Comparison of ENCODE assay signal across 9 mouse cellular contexts in genomic region chr11:118417496-118417895, GRCm38 (mm10). TPM values are rescaled to one million over a fixed set of nuclear protein-coding genes. Genes with fewer than 3 reads are reported as not detected.
A peak's percentile ranks its signal among the peaks of the same experiment; 100 is the strongest.
DNase-seq lines count a peak whose midpoint lies in the region; ATAC-seq and TF ChIP-seq lines count a peak whose summit lies in the region.
"Had no signal": no experiment of that assay in that cellular context is flagged by ENCODE, and none has a peak within 500 bp of the region (broad histone marks: within the 10 kb centered on the region; RNA-seq: fewer than 3 reads in every experiment).

No protein-coding gene starts in this region.

- peaks cover 45% of the 10 kb centered on the region for H3K4me1 ChIP-seq in cerebellum, adult 2 months (ENCODE audit: control insufficient read depth, insufficient read depth, low read length)
- H3K4me1 ChIP-seq in liver, embryonic 11.5 days (replicated peaks; ENCODE audit: control insufficient read depth, insufficient read depth, low read length) = peaks cover 9% of the 10 kb centered on the region
- peaks cover 26% of the 10 kb centered on the region for H3K4me1 ChIP-seq in limb, embryonic 13.5 days
- peaks cover 35% of the 10 kb centered on the region for H3K4me1 ChIP-seq in small intestine, adult 2 months (ENCODE audit: control insufficient read depth, insufficient read depth, insufficient read length, low read length)

- peak overlapping the region; percentile 82 for H3K9ac ChIP-seq in liver, embryonic 11.5 days (ENCODE audit: low read depth, low read length)
- peak overlapping the region; percentile 98 for H3K9ac ChIP-seq in limb, embryonic 13.5 days

- no peak for DNase-seq in cerebellum, adult 2 months
- no peak for DNase-seq in cerebellum, postnatal 14 days
- no peak for DNase-seq in liver, embryonic 11.5 days (ENCODE audit: low spot score)
- no peak for DNase-seq in liver
- DNase-seq in left cerebral cortex, postnatal 4 days = no peak
- DNase-seq in right cerebral cortex, postnatal 36 days (ENCODE audit: low spot score in 2 of 2) = no peak

- peak overlapping the region; percentile 74 for H3K4me2 ChIP-seq in liver, embryonic 11.5 days
- peak overlapping the region; percentile 82 for H3K4me2 ChIP-seq in limb, embryonic 13.5 days (replicated peaks)

- TF ChIP-seq POLR2A in cerebellum, adult 2 months (IDR thresholded peaks at IDR 0.05; ENCODE audit: borderline replicate concordance, insufficient read depth, low read length) = no peak
- no peak for TF ChIP-seq POLR2A in small intestine, adult 2 months (IDR thresholded peaks at IDR 0.05; ENCODE audit: low read depth, low read length)

- ATAC-seq in liver, embryonic 11.5 days (replicated peaks; ENCODE audit: low FRiP score) = no peak
- ATAC-seq in limb, embryonic 13.5 days (ENCODE audit: low FRiP score, low read depth) = no peak
- ATAC-seq: activated CD4-positive, CD25-positive, alpha-beta regulatory T cell, adult 4 months had no signal

- no peaks in the 10 kb centered on the region for H3K9me3 ChIP-seq in liver, embryonic 11.5 days (ENCODE audit: control insufficient read depth, low read length)
- no peaks in the 10 kb centered on the region for H3K9me3 ChIP-seq in limb, embryonic 13.5 days

- no peak overlapping the region for H3K27ac ChIP-seq in cerebellum, adult 2 months (ENCODE audit: insufficient read depth, low read length)
- H3K27ac ChIP-seq in liver, embryonic 11.5 days (ENCODE audit: low read depth, low read length) = no peak overlapping the region
- no peak overlapping the region for H3K27ac ChIP-seq in limb, embryonic 13.5 days
- peak overlapping the region; percentile 94 for H3K27ac ChIP-seq in small intestine, adult 2 months (ENCODE audit: insufficient read depth, low read depth, low read length)

- intact Hi-C loops in left cerebral cortex, postnatal 4 days (cut with DNase I) = no loop called here

- peak overlapping the region; percentile 33 for H3K4me3 ChIP-seq in cerebellum, adult 2 months (replicated peaks; ENCODE audit: insufficient read depth, low read depth, low read length)
- H3K4me3 ChIP-seq in liver, embryonic 11.5 days (ENCODE audit: low read depth, low read length) = peak overlapping the region; percentile 78
- H3K4me3 ChIP-seq in limb, embryonic 13.5 days = peak overlapping the region; percentile 95
- H3K4me3 ChIP-seq in small intestine, adult 2 months (ENCODE audit: low read depth, low read length) = peak overlapping the region; percentile 80

- 81% methylated on average over 9 of the region's 9 CpGs for WGBS in cerebellum, adult 2 months
- WGBS in liver, embryonic 11.5 days = 93% methylated on average over 9 of the region's 9 CpGs
- 92% methylated on average over 9 of the region's 9 CpGs for WGBS in limb, embryonic 13.5 days
- WGBS in small intestine, adult 2 months = 61% methylated on average over 9 of the region's 9 CpGs

- H3K27me3 ChIP-seq in cerebellum, adult 2 months (ENCODE audit: control insufficient read depth, insufficient read depth, low read length) = no peaks in the 10 kb centered on the region
- H3K27me3 ChIP-seq in liver, embryonic 11.5 days (replicated peaks; ENCODE audit: control insufficient read depth, insufficient read depth, low read length) = no peaks in the 10 kb centered on the region
- no peaks in the 10 kb centered on the region; the same call in 1 of the 2 replicates for H3K27me3 ChIP-seq in limb, embryonic 13.5 days
- H3K27me3 ChIP-seq in small intestine, adult 2 months (ENCODE audit: control insufficient read depth, insufficient read depth, low read length) = no peaks in the 10 kb centered on the region

- peaks cover 6% of the 10 kb centered on the region; the same call in 1 of the 2 replicates for H3K36me3 ChIP-seq in liver, embryonic 11.5 days (ENCODE audit: control insufficient read depth, insufficient read depth, low read length)
- peaks cover 34% of the 10 kb centered on the region for H3K36me3 ChIP-seq in limb, embryonic 13.5 days
- peaks cover 3% of the 10 kb centered on the region; the same call in 1 of the 2 replicates for H3K36me3 ChIP-seq in small intestine, adult 2 months (ENCODE audit: control insufficient read depth, insufficient read depth, low read length)

- TF ChIP-seq CTCF in cerebellum, adult 2 months (IDR thresholded peaks at IDR 0.05; ENCODE audit: borderline replicate concordance, insufficient read depth, low read depth, low read length) = no peak
- no peak for TF ChIP-seq CTCF in small intestine, adult 2 months (IDR thresholded peaks at IDR 0.05; ENCODE audit: extremely low read depth, insufficient read length, insufficient replicate concordance, low read depth, low read length)

RNA-seq across cellular contexts. Expression of gene Cant1, which starts 1.4 kb away (rescaled TPM):
- 41.8 and 42.6 TPM in 2 replicates for polyA plus RNA-seq in cerebellum, adult 2 months (2012; rRNA removed)
- polyA plus RNA-seq in liver, embryonic 11.5 days (2014; fragmentation: Nextera tagmentation; extraction: Ambion mirVana) = 21.1 and 21.6 TPM in 2 replicates
- polyA plus RNA-seq in limb, embryonic 13.5 days (2015; fragmentation: Nextera tagmentation; extraction: Ambion mirVana) = 31.1 and 32.1 TPM in 2 replicates
- polyA plus RNA-seq in small intestine, adult 2 months (2012; rRNA removed) = 73.6 and 158 TPM in 2 replicates
- 10 to 100 TPM; 39.7 to 42.3 TPM for total RNA-seq in left cerebral cortex, postnatal 4 days (2021)

RNA-seq across cellular contexts. Expression of gene C1qtnf1, which starts 10.5 kb away (rescaled TPM):
- polyA plus RNA-seq in cerebellum, adult 2 months (2012; rRNA removed) = 1.5 and 1.7 TPM in 2 replicates
- 4.6 and 5.0 TPM in 2 replicates for polyA plus RNA-seq in liver, embryonic 11.5 days (2014; fragmentation: Nextera tagmentation; extraction: Ambion mirVana)
- polyA plus RNA-seq in limb, embryonic 13.5 days (2015; fragmentation: Nextera tagmentation; extraction: Ambion mirVana) = 6.6 TPM in 2 replicates
- 3.3 and 4.3 TPM in 2 replicates for polyA plus RNA-seq in small intestine, adult 2 months (2012; rRNA removed)
- total RNA-seq in left cerebral cortex, postnatal 4 days (2021) = 1 to 10 TPM; 7.2 to 7.4 TPM
- polyA plus RNA-seq: activated CD4-positive, CD25-positive, alpha-beta regulatory T cell, adult 4 months had no signal

RNA-seq across cellular contexts. Expression of gene Lgals3bp, which starts 15.6 kb away (rescaled TPM):
- 23.6 and 24.9 TPM in 2 replicates for polyA plus RNA-seq in cerebellum, adult 2 months (2012; rRNA removed)
- 23.3 and 27.8 TPM in 2 replicates for polyA plus RNA-seq in liver, embryonic 11.5 days (2014; fragmentation: Nextera tagmentation; extraction: Ambion mirVana)
- polyA plus RNA-seq in limb, embryonic 13.5 days (2015; fragmentation: Nextera tagmentation; extraction: Ambion mirVana) = 7.3 TPM in 2 replicates
- polyA plus RNA-seq in small intestine, adult 2 months (2012; rRNA removed) = 372 and 739 TPM in 2 replicates
- total RNA-seq in left cerebral cortex, postnatal 4 days (2021) = 1 to 10 TPM; 5.0 to 6.2 TPM

RNA-seq across cellular contexts. Expression of gene Engase, which starts 59.1 kb away (rescaled TPM):
- 8.3 and 9.3 TPM in 2 replicates for polyA plus RNA-seq in cerebellum, adult 2 months (2012; rRNA removed)
- 13.4 and 14.3 TPM in 2 replicates for polyA plus RNA-seq in liver, embryonic 11.5 days (2014; fragmentation: Nextera tagmentation; extraction: Ambion mirVana)
- 4.9 and 5.5 TPM in 2 replicates for polyA plus RNA-seq in limb, embryonic 13.5 days (2015; fragmentation: Nextera tagmentation; extraction: Ambion mirVana)
- polyA plus RNA-seq in small intestine, adult 2 months (2012; rRNA removed) = 12.3 and 18.3 TPM in 2 replicates
- total RNA-seq in left cerebral cortex, postnatal 4 days (2021) = 10 to 100 TPM in 1 of 2 experiments, 1 to 10 TPM in 1; 8.3 to 11.5 TPM

Comparison
In these comparisons a context has a peak if more than half of its experiments do, and no peak if none do; other contexts are left out.
1. H3K4me3 ChIP-seq: peak in every context shown above with its lines; median percentile 95 in limb, embryonic 13.5 days; 80 in small intestine, adult 2 months; 78 in liver, embryonic 11.5 days; 33 in cerebellum, adult 2 months.
2. RNA of gene Lgals3bp, which starts 15.6 kb away (polyA plus RNA-seq): 372 to 739 TPM in small intestine, adult 2 months; 23.6 to 24.9 TPM in cerebellum, adult 2 months, 23.3 to 27.8 TPM in liver, embryonic 11.5 days and 7.3 TPM in limb, embryonic 13.5 days; every median in the first group is over 10 times any median in the second.